Mouse (Mus musculus): ENCODE data around the gene Map2k6. TPM values are rescaled to one million over a fixed set of nuclear protein-coding genes. Genes with fewer than 3 reads are reported as not detected.

The Map2k6 gene
- polyA plus RNA-seq, 1 experiment from 2014 or later, result 23.9 TPM

DNA sequence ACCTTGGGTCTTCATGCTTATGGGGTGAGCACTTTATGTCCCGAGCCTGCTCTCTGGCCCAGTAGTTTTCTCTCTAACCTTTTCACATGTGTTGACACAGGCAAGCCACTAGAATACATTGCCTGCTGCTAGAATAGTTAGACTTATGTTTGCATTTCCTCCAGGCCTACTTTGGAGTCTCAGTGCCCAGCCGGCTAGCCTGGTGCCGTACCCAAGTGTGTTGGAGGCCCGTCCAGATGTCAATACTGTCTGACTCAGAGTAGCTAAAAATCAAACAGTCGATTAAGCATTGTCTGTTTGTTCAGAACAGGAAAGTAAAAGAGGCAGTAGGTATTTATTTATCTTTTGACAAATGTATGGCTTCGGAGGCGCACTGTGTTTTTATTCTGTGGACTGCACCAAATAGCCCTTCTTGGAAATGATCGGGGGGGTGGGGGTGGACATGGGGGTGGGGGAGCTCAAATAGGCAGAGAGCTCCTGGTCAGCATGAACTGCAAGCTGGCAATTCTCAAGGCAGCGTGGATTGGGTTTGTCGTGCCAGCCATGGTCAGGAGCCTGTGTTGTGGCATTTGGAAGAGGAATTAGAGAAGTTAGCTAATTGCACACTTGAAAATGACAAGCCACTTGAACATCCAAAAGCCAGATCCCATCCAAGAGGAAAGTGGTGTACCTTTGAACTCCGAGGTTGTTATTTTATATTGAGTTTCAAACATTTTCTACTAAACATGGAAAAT lies 104.2 kb downstream of the Map2k6 start:
- Histone ChIP-seq H3K36me3 (replicated peaks) (0 out of 2 replicates have a peak, but pooled peaks cover 3% of the 10 kb centered on the region), H3K27ac (no peak overlapping the region), H3K4me1 (no peaks in the 10 kb centered on the region), H3K9ac (no peak overlapping the region), H3K4me3 (no peak overlapping the region), H3K27me3 (replicated peaks) (no peaks in the 10 kb centered on the region), H3K9me3 (no peaks in the 10 kb centered on the region), H3K4me2 (no peak overlapping the region)
- 90% methylated on average over 11 of the region's 11 CpGs for WGBS
- ATAC-seq (replicated peaks), result no peak

DNA sequence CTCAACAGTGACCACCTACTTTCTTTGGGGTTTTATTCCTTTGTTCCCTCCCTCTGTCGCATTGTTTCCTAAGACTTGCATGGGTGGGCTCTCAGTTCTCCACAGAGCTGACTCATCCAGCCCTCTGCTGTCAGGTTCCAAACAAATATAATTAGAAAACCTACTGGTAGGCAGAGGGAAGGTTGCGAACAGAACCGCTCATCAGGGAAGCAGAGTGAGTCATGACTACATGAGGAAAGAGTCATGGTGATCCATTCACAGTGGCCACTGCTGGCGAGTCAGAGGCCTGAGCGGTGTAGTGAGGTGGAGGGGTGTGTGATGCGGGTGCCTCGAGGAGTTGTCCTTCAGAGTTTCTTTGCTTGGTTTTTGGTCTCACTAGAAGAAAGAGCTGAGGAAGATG lies 112.5 kb downstream of the Map2k6 start:
- WGBS, result 95% methylated on average over 7 of the region's 7 CpGs
- Histone ChIP-seq H3K4me2 (no peak overlapping the region), H3K9me3 (no peaks in the 10 kb centered on the region), H3K36me3 (replicated peaks) (0 out of 2 replicates have a peak, but pooled peaks cover 7% of the 10 kb centered on the region), H3K4me1 (no peaks in the 10 kb centered on the region), H3K27me3 (replicated peaks) (no peaks in the 10 kb centered on the region), H3K27ac (no peak overlapping the region), H3K4me3 (no peak overlapping the region), H3K9ac (no peak overlapping the region)
- ATAC-seq (replicated peaks), result no peak

DNA sequence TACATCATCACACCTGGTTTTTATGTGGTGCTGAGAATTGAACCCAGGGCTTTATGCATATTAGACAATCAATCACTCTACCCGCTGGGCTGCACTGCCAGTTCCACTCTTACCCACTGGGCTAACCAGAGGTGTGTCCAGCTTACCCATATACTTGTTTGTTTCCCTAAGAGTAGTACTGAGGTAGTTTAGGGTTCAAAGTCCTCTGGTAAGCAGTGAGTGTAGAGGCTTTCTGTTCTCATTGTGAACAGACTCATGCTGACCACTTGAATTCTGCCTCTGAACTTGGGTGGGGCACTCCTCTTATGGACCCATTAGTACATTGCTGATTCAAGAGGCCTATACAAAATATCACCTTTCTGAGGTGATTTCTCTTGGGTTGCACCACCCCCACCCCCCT lies 119.7 kb downstream of the Map2k6 start:
- H3K9me3 ChIP-seq, result no peaks in the 10 kb centered on the region
- ATAC-seq (replicated peaks), result no peak
- WGBS, result 97% methylated on average over 1 of the region's 1 CpGs
- H3K4me2 ChIP-seq, result no peak overlapping the region
- H3K27ac ChIP-seq, result no peak overlapping the region
- H3K9ac ChIP-seq, result no peak overlapping the region
- no peak overlapping the region for H3K4me3 ChIP-seq
- no peaks in the 10 kb centered on the region for H3K4me1 ChIP-seq
- 0 out of 2 replicates have a peak, but pooled peaks cover 4% of the 10 kb centered on the region for H3K36me3 ChIP-seq (replicated peaks)
- no peaks in the 10 kb centered on the region for H3K27me3 ChIP-seq (replicated peaks)

DNA sequence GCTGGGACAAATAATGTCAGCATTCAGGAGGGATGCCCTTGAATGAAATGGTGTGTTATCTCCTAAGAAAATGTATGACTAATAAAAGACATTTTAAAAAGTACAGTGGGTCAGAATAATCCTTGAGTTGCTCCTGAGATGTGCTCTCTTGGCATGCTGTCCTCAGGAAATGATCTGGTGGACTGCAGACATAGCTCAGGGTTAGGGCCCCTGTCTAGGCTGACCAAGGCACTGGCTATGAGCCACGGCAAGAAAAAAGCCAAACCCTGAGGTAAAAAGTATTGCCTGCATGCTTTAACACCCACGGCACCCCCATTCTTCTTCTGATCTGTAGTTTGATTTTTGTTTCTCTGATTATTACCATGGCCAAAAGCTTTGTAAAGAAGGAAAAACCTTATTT lies 124.0 kb downstream of the Map2k6 start:
- Histone ChIP-seq H3K4me3 (no peak overlapping the region), H3K9me3 (no peaks in the 10 kb centered on the region), H3K4me2 (no peak overlapping the region), H3K9ac (no peak overlapping the region), H3K27ac (no peak overlapping the region), H3K36me3 (replicated peaks) (0 out of 2 replicates have a peak, but pooled peaks cover 4% of the 10 kb centered on the region), H3K27me3 (replicated peaks) (no peaks in the 10 kb centered on the region), H3K4me1 (no peaks in the 10 kb centered on the region)
- ATAC-seq (replicated peaks), result no peak
- WGBS, result 96% methylated on average over 2 of the region's 2 CpGs

DNA sequence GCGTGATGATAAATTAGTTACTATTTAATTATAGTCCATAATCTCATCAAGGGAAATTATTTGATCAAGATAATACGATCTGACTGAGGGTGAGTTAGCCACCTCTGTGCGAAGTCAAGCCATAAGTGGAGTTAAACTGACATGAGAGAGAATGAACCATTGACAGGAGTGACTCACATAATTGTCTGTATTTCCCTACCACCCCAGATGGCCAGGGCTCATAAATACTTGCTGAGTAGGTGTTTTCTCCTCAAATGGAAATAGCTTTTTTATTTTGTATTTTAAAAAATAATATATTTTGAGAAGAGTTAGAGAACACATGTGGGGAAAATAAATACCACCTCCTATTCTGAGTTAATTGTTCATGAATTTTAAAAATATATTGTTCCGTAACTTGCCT lies 127.2 kb downstream of the Map2k6 start:
- Histone ChIP-seq H3K4me3 (no peak overlapping the region), H3K9me3 (no peaks in the 10 kb centered on the region), H3K4me1 (no peaks in the 10 kb centered on the region), H3K36me3 (replicated peaks) (no peaks in the 10 kb centered on the region), H3K27me3 (replicated peaks) (no peaks in the 10 kb centered on the region), H3K4me2 (no peak overlapping the region), H3K9ac (no peak overlapping the region), H3K27ac (no peak overlapping the region)
- 94% methylated on average over 4 of the region's 4 CpGs for WGBS
- no peak for ATAC-seq (replicated peaks)

DNA sequence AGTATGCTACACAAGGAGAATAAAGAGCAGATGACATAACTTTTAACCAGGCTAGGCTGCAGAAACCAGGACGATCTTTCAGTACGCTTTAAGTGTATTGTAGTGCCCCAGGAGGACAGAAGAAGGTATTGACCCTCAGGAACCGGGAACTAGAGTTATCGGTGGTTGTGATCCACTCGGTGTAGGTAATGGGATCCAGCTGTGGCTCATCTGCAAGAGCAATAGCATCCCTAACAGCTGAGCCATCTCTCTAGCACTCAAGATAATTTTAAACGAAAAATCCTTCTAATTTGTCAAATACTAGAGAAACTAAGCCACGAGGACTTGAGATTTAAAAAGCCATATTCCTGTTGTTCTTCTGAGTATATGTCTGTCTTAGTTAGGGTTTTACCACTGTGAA lies 132.2 kb downstream of the Map2k6 start:
- H3K9me3 ChIP-seq, result no peaks in the 10 kb centered on the region
- no peaks in the 10 kb centered on the region for H3K27me3 ChIP-seq (replicated peaks)
- no peak for ATAC-seq (replicated peaks)
- 85% methylated on average over 7 of the region's 7 CpGs for WGBS
- no peaks in the 10 kb centered on the region for H3K36me3 ChIP-seq (replicated peaks)
- H3K27ac ChIP-seq, result no peak overlapping the region
- no peak overlapping the region for H3K4me2 ChIP-seq
- H3K9ac ChIP-seq, result no peak overlapping the region
- no peaks in the 10 kb centered on the region for H3K4me1 ChIP-seq
- H3K4me3 ChIP-seq, result no peak overlapping the region

DNA sequence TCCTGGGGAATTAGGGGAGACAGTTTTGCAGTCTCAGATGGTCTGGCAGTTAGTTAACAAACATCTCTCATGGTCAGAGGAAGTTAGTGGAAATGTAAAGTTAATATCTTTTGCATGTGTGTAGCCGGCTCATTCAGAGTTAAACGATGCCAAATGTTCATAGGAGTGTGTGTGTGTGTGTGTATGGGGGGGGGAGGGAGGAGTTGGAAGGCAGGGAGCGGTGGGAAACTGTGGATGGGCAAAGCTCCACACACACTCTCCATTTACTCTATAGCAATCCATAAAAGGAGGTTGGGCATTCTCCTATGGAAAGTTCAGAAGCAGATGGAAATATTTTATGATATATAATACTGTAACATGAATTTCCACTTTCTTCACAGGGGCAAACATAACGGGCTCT lies 135.9 kb downstream of the Map2k6 start:
- Histone ChIP-seq H3K36me3 (replicated peaks) (no peaks in the 10 kb centered on the region), H3K4me2 (no peak overlapping the region), H3K9ac (no peak overlapping the region), H3K9me3 (no peaks in the 10 kb centered on the region), H3K4me1 (0 out of 2 replicates have a peak, but pooled peaks cover 2% of the 10 kb centered on the region), H3K4me3 (no peak overlapping the region), H3K27me3 (replicated peaks) (no peaks in the 10 kb centered on the region), H3K27ac (no peak overlapping the region)
- ATAC-seq (replicated peaks), result no peak
- WGBS, result 91% methylated on average over 4 of the region's 4 CpGs

DNA sequence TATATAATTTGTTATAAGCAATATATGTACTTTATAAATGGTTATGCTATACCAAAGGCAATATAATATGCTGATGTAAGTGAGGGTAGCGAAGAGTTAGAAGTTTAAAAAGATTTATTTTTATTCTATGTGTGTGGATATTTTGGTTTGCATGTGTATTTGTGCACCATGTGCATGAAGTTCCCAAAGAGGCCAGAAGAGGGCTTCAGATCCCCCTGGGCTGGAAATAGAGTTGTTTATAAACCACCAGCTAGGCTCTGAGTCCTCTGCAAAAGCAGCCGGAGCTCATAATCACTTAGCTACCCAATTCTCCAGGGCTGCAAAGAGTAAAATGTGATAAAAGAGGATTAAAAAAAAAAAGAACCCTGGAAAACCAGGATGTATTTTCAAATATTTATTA lies 137.6 kb downstream of the Map2k6 start:
- Histone ChIP-seq H3K4me2 (no peak overlapping the region), H3K36me3 (replicated peaks) (no peaks in the 10 kb centered on the region), H3K9me3 (no peaks in the 10 kb centered on the region), H3K9ac (no peak overlapping the region), H3K4me3 (no peak overlapping the region), H3K4me1 (0 out of 2 replicates have a peak, but pooled peaks cover 2% of the 10 kb centered on the region), H3K27ac (no peak overlapping the region), H3K27me3 (replicated peaks) (no peaks in the 10 kb centered on the region)
- ATAC-seq (replicated peaks), result no peak
- WGBS, result 94% methylated on average over 2 of the region's 2 CpGs

DNA sequence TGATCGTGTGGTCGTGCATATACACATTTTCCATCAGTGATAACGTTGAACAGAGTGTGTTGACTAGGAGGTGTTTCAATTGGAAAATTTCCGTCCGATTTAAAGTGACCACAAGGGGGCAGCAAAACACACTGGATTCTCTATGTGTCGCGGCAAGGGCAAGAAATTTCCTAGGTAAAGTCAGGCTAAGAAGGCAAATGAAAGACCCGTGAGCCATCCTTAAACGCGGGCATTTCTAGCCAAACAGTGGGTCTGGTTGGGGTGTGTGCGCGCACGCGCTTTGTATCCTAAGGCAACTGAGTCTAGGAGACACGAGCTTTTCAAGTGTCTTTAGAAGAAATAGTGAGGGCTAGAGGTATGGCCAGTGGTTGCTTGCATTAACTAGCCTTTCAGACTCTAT lies 138.7 kb downstream of the Map2k6 start:
- Histone ChIP-seq H3K27ac (no peak overlapping the region), H3K9ac (no peak overlapping the region), H3K9me3 (no peaks in the 10 kb centered on the region), H3K4me3 (no peak overlapping the region), H3K4me2 (peak overlapping the region; percentile 39), H3K27me3 (replicated peaks) (no peaks in the 10 kb centered on the region), H3K36me3 (replicated peaks) (no peaks in the 10 kb centered on the region), H3K4me1 (0 out of 2 replicates have a peak, but pooled peaks cover 2% of the 10 kb centered on the region)
- 7% methylated on average over 15 of the region's 15 CpGs for WGBS
- ATAC-seq (replicated peaks), result 0 out of 2 replicates have a peak, but pooled peaks have one; percentile 45

DNA sequence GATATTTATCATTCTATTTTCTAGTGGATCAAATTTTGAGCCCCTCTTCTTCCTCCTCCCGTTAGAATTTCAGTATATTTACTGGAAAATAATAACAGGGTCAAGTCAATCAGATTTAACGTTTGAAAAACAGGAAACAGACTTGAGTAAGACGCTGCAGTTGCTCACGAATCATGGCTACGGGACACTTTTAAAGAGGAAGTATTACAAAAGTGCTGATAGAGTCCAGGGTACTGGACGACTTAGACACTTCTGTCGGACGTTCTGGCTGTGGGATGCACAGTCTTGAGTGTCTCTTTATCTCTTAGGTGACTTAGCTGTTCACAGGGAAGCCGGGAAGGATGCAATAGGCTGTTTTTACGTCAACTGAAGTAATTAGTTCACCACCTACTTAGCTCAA lies 139.3 kb downstream of the Map2k6 start:
- H3K4me1 ChIP-seq, result 0 out of 2 replicates have a peak, but pooled peaks cover 2% of the 10 kb centered on the region
- no peak for ATAC-seq (replicated peaks)
- no peak overlapping the region for H3K27ac ChIP-seq
- H3K9me3 ChIP-seq, result no peaks in the 10 kb centered on the region
- no peaks in the 10 kb centered on the region for H3K36me3 ChIP-seq (replicated peaks)
- WGBS, result 80% methylated on average over 10 of the region's 10 CpGs
- H3K9ac ChIP-seq, result no peak overlapping the region
- no peaks in the 10 kb centered on the region for H3K27me3 ChIP-seq (replicated peaks)
- no peak overlapping the region for H3K4me3 ChIP-seq
- no peak overlapping the region for H3K4me2 ChIP-seq

DNA sequence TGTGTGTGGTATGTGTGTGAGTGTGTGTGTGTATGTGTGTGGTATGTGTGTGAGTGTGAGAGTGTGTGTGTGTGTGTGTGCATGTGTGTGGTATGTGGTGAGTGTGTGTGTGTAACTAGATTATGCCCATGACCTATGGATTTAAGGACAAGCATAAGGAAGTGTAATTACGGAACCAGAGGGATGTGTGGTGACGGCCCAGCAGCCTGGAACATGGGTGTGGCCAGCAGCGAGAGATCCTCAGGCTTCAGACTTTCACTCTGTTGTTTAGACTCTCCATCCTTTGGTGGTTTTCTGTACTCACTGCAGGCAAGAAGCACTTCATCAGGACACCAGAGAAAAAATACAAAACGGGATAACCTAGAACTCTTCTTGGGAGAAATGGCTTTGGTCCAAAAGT lies 143.0 kb downstream of the Map2k6 start:
- no peaks in the 10 kb centered on the region for H3K36me3 ChIP-seq (replicated peaks)
- H3K9me3 ChIP-seq, result no peaks in the 10 kb centered on the region
- H3K27me3 ChIP-seq (replicated peaks), result no peaks in the 10 kb centered on the region
- 0 out of 2 replicates have a peak, but pooled peaks cover 2% of the 10 kb centered on the region for H3K4me1 ChIP-seq
- ATAC-seq (replicated peaks), result no peak
- 88% methylated on average over 4 of the region's 4 CpGs for WGBS
- no peak overlapping the region for H3K9ac ChIP-seq
- H3K27ac ChIP-seq, result no peak overlapping the region
- no peak overlapping the region for H3K4me2 ChIP-seq
- H3K4me3 ChIP-seq, result no peak overlapping the region

DNA sequence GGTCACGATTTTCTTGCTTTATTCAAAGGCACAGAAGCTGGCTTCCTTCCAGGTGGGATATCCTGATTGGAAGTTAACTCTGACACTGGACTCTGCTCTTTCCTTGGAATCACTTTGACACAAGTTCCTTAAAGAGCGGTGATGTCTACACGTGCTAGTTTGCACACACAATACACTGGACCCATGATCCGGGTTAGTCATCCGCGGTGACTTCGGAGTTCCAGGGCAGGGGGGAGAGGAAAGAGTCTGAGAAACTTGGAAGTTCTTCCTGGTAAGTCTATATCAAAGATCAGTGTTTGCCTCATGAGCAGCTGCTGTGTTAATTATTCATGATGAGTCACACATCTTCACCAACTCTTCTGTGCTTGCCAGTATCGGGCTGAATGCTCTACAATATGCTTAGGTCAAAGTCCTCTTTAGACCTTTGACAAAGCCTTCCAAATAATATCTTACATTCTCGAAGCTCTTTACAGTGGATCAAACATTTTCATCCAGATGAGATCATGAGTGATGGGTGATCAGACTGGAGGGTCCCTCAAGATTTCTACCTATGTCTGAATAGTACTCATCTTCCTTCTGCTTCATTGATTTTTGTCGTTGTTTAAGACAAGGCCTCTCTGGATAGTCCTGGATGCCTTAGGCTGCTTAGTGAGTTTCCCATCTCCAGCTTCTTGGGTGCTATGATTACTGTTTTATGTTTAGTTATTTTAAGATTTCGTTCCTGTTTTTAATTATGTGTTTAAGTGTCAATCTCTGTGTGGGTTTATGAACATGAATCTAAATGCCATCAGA lies 145.7 kb downstream of the Map2k6 start:
- ATAC-seq (replicated peaks), result no peak
- H3K4me1 ChIP-seq, result no peaks in the 10 kb centered on the region

More for the DNA sequence above, 145.7 kb downstream of the Map2k6 start:
- Histone ChIP-seq H3K27ac (no peak overlapping the region), H3K4me2 (no peak overlapping the region), H3K9me3 (no peaks in the 10 kb centered on the region), H3K27me3 (replicated peaks) (no peaks in the 10 kb centered on the region), H3K4me3 (no peak overlapping the region), H3K9ac (no peak overlapping the region), H3K36me3 (replicated peaks) (no peaks in the 10 kb centered on the region)
- 88% methylated on average over 11 of the region's 11 CpGs for WGBS

Measured in midbrain, embryonic 15.5 days (tissue).